Mouse (Mus musculus): ENCODE results near the gene Col4a5.

Col4a5 gene

DNA sequence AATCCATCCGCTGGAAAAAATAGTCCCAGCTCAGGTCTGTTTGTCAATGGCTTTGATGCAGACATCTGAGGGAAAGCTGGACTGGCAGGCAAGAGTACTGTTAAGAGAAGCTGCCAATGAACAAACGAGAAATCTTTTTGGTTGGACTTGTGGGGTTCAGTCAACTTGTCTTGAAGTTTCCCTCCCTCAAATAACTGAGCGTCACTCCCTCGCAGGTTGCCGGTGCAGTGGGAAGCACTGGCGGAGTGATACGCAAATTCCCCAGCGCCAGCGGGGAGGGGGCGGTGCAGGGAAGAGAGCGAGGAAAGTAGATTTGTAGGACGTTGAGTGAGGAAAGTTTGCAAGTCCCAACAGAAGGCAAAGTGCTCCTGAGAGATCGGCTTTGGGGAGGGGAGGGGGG, at the start of gene Col4a5:
Gene Col4a5, plus strand, starts transcription at position 276 of the 400 bp plus-strand sequence.
- DNase-seq, result peak; percentile 76 to 81

DNA sequence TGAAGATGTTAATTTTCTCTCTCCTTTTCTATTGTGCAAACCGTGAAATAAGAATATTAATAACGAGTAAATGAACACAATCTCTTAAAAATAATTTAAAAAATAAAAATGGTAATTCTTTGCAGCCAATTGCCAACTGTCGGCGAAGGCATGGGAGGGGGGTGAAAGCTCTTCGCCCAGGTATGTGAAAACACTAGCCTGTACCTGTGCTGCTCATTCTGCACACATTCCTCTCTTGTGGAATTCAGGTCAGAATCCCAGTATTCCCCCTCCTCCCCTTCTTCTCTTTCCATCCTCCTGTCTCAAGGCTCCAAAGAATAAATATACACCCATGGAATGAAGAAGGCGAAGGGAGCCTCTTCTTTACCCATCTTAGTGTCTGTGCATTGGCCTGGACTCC, 38.4 kb upstream of the Col4a5 start:
- DNase-seq, result no peak

DNA sequence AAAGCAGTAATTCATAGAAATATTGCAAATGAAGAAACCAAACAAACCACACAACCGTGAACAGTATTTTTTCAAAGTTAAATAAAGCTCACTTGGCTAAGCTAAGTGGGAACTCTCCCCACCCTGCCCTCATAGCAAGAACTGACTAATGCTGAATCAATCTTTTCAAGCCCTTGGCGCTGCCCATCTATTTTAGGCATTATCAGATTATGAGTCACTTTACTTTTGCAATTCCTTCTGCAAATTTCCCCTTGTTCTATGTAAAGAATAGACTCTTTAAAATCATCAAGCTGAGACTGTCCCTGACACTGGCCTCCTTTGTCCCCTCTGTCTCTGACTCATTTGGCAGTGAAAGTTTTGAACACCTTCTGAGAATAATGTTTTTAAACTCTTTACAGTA, 35.8 kb upstream of the Col4a5 start:
- DNase-seq, result peak in 1 of 2 experiments; percentile 16

DNA sequence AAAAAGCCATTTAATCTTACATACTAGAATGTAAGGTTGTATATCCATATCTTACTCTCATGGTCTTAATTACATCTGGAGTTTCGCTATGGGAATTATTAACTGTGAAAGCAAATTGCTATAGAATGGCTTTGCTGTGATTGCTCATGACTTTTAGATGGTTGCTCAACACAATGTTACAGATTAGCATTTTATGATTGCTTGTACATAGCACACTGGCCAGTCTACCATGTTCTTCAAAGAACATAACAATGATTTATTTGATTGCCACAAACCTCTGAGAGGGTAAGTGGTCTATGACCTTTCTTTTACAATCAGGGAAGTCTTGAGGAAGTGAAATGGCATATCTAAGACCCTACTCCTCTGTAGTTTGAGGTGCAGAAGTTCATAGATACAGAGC, 27.2 kb upstream of the Col4a5 start:
- DNase-seq, result no peak

DNA sequence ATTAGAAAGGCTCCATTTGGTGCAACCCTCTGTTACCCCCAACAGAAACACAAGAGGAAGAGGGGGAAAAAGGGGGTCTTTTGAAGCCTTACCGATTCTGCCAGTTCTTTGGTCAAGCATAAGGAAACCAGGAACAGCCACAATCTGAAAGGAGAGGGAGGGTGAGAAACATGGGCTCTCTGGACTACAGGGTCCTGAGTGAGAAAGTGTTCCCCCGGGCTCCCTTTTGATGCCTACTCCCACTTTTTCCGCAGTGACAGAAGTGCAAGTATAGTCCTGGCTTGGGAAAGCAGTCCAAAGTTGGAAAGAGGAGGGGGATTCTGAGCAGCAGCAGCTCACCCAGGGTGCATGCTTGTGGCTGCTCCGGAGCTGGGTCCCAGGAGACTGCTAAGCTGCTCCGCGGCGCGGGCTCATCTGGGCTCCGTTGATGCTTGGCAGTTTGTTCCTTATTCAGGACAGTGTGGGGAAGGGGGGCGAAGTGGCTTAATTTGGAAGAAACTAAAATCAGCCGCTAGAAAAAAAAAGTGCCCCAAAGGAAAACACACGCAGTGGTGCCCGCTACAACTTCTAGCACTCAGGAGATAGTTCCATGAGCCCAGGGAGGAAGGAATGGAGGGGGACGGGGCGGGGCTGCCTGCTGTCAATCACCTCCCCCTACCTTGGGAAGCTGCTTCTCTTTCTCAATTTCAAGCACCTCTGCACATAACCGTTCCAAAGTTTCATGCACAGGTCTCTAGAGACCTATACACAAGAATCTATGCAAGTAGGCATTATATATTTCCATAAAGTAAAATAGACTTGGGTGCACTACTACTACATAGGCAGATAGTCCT, 1.5 kb upstream of the Col4a5 start, which contains the start of gene Col4a6:
Gene Col4a6, minus strand, starts transcription at position 607 of the 833 bp plus-strand sequence.
- DNase-seq, result peak; percentile 5 to 7

DNA sequence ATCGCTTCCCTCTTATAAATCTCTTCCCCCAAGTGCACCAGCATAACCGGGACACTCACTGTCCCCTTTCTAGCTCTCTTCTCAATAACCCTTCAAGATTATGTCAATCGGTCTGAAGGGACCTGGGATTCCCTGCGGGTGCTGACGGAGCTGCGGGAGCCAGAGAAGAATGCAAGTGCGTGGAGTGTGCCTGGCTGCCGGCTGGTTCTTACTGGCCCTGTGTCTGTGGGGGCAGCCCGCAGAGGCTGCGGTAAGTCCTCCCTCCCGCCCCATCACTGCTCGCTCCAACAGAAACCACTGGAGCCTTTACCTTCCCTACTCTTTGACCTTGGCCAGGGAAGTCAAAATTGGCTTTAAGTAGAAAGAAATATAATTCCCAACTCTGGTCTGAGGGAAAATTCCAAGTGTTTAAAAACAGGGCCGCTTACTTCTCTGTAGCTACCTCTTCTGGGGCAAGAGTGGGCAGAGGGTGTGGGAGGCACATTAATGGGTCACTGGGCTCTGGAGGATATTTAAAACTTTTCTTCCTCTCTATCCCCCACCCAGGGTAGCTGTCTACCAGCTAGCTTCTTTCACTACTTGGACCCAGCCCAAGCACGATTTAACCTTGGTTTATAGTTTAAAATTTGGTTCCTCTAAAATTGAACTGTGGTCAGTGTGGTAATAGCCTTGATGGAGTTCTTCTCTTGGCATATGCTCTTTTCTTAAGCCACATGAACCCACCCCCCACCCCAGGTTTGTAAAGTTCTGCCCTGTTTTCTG, 562 bp downstream of the Col4a5 start:
- DNase-seq, result peak; percentile 5 to 10

DNA sequence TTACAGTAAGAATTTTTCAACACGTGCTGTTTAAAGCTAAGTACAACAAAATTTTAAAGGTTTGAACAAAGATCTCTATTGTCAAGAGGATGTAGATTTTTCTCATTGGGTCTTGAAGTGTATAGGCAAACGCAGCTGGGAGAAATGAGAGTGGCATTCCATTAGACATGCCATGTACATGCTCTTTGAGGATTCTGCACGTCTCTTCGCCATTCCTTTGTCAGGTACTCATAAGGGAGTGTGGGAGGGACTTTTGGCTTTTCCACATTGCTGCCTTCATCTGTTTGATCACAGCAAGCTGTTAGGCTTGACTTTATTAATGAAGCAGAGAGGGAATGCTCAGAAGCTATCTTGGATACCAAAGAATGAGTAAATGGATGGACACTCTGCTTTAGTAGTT, 19.4 kb downstream of the Col4a5 start:
- no peak for DNase-seq

DNA sequence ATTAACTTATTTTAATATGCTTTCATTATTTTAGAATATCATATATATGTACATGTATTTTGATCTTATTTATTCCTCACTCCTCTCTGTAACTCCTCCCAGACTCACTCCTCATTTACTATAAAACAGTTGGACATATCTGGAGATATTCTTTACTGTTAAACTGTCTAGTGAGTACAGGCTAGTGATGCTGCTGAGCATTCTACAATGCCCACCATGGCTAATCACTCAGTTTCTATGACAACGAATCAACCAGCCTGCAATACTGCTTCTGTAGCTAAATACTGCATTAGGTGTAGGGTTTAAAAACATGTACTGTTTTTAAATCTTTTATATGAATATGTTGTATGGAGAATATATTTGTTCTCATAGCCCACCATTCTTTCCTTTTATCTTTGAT, 27.9 kb downstream of the Col4a5 start:
- no peak for DNase-seq

DNA sequence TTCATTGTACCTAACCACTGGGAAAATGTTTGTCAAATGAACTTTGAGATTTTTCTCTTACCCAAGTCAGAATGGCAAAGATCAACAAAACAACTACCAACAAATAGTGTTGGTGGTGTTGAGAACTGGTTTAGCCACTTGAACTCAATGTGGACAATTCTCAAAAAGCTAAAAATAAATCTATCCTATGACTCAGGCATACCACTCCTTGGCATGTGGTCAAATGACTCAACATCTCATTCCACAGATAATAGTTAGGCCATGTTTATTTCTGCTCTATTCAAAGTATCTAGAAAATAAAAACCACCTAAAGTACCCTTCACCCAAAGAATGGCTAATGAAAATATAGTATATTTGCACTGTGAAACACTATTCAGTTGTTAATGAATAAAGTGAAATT, 58.3 kb downstream of the Col4a5 start:
- peak in 1 of 2 experiments; percentile 51 for DNase-seq

DNA sequence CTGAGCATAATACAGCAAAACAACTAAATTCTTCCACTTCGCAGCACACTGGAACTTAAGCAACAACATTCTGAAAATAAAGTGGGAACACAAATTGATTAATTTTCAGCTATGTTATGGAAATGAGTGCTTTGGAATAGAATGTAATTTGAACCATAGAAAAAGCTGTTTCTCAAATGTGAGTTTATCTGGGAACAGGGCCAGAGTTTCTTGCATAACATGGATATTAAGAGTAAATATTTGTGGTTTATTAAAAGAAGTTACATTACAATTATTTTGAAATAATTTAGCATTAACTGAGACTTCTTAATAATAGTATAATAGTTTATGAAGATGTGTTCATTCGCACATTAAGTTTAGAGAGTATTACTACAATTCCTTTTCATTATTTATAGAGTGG, 72.3 kb downstream of the Col4a5 start:
- DNase-seq, result no peak

DNA sequence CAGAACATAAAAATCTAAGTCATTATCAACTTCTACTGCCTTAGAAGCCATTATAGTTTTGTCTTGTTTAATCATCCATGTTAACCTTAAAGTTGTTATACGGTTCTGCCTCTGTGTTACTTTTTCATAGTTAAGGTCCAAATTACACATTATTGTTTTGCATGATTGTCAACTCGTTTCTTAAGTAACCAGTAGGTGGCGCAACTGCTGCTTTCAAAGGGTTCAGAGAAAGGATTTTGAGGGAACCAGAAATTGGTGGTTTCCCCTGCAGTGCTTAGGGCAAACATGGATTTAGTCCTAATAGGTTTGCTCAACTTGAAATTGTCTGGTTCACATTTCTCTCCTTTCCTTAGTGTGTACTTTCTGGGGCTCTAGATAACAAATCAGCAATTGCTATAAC, 115.1 kb downstream of the Col4a5 start:
- peak in 1 of 2 experiments; percentile 0 for DNase-seq

DNA sequence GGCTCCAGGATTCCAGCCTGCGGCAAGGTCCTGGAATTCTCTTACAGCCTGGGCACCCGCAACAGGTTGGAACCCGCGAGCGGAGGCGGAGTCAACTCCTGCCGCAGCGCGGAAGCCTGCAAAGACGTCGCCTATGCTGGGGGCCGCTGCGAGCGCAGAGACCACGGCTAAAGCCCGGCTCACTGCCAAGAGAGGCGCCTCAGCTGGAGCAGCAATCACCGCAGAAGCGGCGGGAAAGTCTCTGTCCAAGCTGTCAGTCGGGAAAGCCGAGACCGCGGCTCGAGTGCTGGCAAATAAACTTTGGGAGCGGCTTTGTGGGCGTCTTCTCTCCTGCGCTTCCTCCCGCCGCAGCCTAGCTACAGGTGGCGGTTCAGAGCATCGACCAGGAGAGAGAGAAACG, 246.5 kb downstream of the Col4a5 start:
- DNase-seq, result no peak

DNA sequence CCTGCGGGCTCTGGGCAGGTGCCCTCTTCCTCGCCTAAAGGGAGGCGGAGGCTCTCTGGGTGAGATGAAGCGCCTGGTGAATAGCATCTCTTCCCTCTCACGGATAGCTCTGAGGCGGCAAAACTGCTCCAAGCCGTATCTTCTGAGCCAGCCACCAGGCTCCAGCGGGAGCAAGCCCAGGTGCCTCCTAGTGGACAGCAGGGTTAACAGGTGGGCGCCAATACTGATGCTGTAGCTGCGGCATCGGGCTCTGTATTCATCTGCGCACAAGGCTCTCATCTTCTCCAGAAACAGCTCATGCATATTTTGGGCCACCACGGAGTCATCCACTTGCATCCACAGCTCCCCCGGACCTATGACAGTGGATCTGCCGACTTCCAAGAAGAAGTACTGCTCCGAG, 248.8 kb downstream of the Col4a5 start:
- DNase-seq, result no peak

DNA sequence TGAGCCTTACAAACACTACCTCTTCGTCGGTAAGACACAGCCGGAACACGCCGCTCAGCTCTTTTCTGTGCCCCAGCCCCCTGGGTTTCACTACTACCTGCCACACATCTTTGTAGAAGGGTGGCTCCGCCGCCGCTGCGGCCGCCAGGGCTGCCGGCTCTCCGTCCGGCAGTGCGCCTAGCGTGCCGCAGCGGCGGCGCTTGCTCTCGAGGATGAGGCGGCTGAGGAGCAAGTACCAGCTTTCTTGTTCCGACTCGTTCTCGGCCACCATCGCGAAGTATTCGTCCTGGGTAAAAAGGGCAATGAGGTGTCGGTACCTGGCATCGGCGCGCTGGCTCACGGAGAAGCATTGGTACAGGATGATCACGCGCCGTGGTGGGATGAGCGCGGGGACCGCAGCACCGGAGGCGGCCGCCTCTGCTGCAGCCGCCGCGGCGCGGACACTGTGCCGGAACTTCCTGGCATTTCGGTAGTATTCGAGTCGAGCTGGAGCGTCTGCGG, 249.3 kb downstream of the Col4a5 start:
- DNase-seq, result no peak

DNA sequence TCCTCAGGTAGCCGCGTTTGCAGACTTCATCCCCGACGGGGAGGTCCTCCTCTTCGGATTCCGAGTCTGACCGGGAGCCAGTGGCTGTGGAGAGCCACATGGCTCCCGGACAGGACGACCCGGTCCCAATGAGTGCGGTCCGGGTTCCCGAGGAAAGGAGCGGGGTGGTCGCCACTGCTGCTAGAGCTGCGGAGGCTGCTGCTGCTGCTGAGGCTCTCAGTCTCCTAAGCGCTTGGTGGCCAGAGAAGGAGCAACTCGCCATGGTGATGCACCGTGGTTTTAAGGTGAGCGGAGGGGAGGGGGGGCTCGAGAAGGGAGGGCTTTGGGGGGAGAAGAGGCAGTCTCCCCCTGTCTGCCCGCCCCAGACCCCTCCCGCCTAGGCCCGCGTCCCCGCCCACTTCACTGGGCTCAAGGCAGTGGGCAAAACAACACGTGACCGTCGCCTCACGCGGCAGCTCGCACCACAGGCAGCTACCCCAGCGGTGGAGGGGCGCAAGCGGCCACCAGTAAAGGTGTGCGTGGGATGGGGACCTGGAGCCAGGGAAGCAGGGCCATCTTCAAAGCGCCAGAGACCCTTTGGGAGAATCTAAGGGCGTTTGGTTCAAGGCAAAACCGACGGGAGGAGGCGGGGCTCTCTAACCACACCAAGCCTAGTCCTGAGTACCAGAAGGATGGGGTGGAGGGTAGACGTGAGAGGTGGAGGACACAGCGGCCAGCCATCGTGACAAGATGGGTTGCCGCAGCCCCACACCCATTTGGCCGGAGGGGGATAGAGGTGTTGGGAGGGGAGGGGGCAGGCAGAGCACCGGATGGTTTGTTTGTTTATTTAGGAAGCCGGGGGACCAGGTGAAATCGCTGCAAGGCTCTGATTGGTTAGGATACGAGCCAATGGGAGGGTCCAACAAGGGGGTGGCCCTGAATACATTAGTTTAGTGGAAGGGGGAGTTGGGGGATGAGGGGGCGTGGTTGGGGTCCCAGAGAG, 250.0 kb downstream of the Col4a5 start, which contains the start of gene Irs4:
Gene Irs4, minus strand, starts transcription at position 327 of the 982 bp plus-strand sequence.
- DNase-seq, result no peak

DNA sequence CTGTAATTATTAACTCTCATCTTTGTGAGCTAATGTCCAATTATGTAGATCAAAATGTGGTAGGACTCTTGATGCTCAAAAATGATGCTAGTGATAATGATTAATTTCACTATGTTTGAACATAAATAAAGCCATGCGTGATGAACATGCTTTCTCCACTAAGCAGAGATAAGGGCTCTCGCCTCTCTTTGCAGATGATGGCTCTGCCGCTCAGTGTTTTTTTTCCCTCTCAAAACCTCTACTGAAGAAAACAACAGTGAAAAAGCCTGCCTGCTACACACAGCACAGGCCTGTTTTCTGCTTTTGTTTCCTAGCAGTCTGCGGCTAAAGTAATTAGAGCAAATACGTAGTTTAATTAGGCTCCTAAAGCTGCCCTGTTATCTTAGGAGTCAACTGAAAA, 254.4 kb downstream of the Col4a5 start:
- DNase-seq, result no peak

Data from lung, adult 18-20 months (tissue).